Mouse (Mus musculus) heart, adult 8-10 months (tissue): ENCODE data around the gene Gm7978. TPM values are rescaled to one million over a fixed set of nuclear protein-coding genes. Genes with fewer than 3 reads are reported as not detected.
"Not testable (repeated sequence)": the region's sequence is repeated elsewhere in the genome, so short reads cannot be mapped to it uniquely, and the experiment has no call there.

Experiments
- DNase-seq: peaks from one replicate; pipeline ENCODE4 v3.0.0; 2022; ENCODE audit warnings: low spot score
- total RNA-seq, 4 experiments: library from RNA; stranded (reverse); gene quantifications; 2 replicates each; pipeline ENCODE4 v1.2.4; 2022

Gm7978 gene
- not detected for total RNA-seq

- DNase-seq, result not testable (repeated sequence)
Measured at GRCm38 (mm10) chr5:95736073-95736472, at the start of gene Gm7978. TSS of gene Gm7978 (minus strand) at chr5:95736173.

DNA sequence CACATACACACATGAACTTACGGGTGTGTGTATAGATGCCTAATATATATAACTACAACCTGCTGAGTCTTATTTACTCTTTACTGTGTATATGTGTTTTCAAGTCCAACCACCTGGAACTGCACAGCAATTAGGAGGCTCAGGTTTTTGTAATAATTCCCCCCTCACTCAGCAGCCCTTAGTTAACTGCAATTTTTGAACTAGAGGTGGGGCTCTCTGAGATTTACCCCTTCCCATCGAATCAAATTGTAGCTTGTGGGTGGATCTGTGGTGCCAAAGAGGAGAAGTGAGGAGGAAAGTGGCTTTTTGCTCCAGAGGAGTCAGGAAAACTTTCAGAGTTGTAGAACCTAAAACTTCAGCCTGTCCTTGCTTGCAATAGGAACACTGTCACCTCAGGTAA lies 39.7 kb upstream of the Gm7978 start, which contains the start of gene E330014E10Rik:
E330014E10Rik (plus strand) TSS at position 301 of the 400 bp plus-strand sequence.
- DNase-seq, result not testable (repeated sequence)

DNA sequence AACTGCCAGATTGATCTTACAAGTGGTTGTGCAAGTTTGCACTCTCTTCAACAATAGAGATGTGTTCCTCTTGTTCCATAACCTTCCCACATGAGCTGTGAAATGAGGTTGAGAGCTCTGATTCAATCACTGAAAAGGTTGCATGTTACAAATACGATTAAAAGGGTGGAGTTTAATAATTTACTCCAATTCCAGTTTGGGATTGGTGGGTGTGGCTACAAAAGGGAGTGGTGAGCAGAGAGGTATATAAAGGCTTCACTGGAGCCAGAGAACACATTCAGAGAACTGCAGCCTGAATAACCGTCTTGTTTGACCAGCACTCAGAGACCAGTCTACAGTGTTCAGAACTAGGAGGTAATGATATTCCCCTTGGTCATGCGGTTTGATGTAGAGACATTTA lies 5.7 kb upstream of the Gm7978 start, which contains the start of gene Gm7982:
Gm7982 (plus strand) TSS at position 301 of the 400 bp plus-strand sequence.
- DNase-seq, result not testable (repeated sequence)

Other genes with a start within 250 kb of the Gm7978 start
- not detected for gene Gm3286, start 225.4 kb downstream of the Gm7978 start, total RNA-seq
- gene Gm7971, start 141.3 kb downstream of the Gm7978 start, total RNA-seq, result not detected
- gene Gm7982, start 5.8 kb upstream of the Gm7978 start, total RNA-seq, result not detected
- not detected for gene E330014E10Rik, start 39.8 kb upstream of the Gm7978 start, total RNA-seq
- 1 to 10 TPM; 1.4 to 2.1 (median 1.5) TPM for gene Cxcl13, start 220.8 kb upstream of the Gm7978 start, total RNA-seq